Mouse (Mus musculus): ENCODE measurements around the gene Zscan12. TPM values are rescaled to one million over a fixed set of nuclear protein-coding genes. Genes with fewer than 3 reads are reported as not detected.
"Not testable (repeated sequence)": the region's sequence is repeated elsewhere in the genome, so short reads cannot be mapped to it uniquely, and the experiment has no call there.

The Zscan12 gene
- total RNA-seq (2021): 10 to 100 TPM; 11.0 to 11.3 TPM

DNA sequence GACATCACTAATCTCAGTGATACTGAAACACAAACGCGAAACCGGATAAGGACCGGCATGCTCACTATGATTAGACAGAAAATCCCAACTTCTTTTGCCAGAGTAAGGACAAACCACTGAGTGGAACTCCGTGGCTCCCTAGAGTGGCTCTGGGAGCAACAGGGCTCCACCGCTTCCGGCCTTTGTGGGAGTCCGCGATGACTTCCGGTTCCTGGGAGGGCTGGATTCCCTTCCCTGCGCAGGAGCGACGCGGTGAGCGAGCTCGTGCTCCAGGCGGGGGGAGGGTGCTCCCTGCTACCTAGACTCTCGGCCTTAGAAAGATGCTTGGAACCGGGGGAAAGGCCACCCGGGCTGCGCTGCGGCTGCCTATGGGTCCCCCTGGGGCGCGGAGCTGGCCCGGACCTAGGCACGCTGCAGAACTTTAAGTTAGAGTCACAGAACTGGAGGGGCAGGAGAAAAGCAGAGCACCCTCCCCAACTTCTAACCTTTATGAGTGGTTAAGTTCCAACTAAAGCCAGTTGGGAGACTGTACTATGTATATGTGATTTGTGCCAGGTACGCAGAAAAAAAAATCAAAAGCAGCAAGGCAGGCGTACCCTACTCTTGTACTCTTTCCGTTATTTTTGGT, at the start of gene Zscan12:
Gene Zscan12, plus strand, starts transcription at position 200 of the 628 bp plus-strand sequence.
- DNase-seq: peak; percentile 89
- intact Hi-C loops (cut with DNase I): no loop called here

DNA sequence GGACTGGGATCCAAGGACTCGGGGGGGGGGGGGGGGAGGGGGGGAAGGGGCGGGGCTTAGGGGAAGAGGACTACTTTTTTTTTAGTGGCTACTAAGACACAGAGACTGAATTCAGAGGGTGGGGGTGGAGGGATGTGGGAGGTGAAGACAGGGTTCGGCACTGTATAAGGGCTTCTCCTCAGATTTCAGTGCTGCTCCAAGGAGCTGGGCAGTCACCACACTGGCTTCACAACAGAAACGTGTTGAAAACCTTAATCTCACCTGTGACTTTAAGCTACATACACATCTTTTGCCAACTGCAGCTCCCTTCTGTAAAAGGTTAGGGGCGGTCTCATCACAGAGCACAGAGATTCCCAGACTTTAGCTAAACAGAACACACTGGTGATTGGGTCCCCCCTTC, 49.8 kb upstream of the Zscan12 start:
- intact Hi-C loops (cut with DNase I): no loop called here

DNA sequence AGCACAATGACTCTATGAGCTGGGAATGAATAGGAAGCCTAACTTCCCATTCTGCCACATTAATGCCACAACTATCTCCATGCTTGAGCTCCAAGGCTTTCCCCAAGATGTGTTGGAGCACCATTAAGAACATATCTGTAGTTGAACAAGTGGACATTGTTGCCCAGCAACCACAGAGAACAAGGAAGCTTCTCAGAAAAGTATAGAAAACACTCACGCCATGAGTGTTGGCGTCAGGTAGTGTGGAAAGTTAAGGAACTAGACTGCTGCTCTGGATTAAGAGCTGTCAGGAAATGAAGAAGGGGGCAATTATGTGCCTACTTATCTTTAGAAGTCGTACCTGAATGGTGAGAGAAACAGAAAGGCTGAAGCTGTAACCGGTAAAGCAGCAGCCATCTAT, 48.7 kb upstream of the Zscan12 start:
- no peak for DNase-seq
- intact Hi-C loops (cut with DNase I): no loop called here

More for the DNA sequence above, 49.8 kb upstream of the Zscan12 start:
- no peak for DNase-seq

DNA sequence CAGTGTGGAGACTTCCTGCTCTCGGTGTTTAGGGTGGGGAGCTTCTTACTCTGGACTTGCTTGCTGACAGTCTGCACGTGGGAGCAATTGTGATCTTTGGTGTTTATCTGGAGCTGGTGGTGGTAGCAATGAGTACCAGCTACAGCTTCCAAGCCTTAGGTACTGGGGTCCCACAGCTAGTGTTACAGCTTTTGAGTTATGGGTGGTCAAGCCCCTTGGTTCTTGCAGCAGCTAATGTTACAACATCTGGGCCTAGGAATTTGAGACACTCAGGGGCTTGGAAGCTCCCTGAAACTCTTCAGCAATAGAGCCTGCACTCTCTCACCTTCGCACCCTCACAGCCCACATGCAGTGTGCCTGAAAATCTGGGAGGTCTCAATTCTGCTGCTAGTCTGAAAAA, 42.4 kb upstream of the Zscan12 start:
- no peak for DNase-seq
- intact Hi-C loops (cut with DNase I): loop anchor here (10.0 kb wide), 1 partner anchor 135 kb away; no protein-coding TSS in a partner anchor

GRCm38 (mm10) chr13:21321890-21322494, 40.6 kb upstream of the Zscan12 start:
- no peak for DNase-seq
- intact Hi-C loops (cut with DNase I): loop anchor here (10.0 kb wide), 1 partner anchor 137 kb away; no protein-coding TSS in a partner anchor

DNA sequence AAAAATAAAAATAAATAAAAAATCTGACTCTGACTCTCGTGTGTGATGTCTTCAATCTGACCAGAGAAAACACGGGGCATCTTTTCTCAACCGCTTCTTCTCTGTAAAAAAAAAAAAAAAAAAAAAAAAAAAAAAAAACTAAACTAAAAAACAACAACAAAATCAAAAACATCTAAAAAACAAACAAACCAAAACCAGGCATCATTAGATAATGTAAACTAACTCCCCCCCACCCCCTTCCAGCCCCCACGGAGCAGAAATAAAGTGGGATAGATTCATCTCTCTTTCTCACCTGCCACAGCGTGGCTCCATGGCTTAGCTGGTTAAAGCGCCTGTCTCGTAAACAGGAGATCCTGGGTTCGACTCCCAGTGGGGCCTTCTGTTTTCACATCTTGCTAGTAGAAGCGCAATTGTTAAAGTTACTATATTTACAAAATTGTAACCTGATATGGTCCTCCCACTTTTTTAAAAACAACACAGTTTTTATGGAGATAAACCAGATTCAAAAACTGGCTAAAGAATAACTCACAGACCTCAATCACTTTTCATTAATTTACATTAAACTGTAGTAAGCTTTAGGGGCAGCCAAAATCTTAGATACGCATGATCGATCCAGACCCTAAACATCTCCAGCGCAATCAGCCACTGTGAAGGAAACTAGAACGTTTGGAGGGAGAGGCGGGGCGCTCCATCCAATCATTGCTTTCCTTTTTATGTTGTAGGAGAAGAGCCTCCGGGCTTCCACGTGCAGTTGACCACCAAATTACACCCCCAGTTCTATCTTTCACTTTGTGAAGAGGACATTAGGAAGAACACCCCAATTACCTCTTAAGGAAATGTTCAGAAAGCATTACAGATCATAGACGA, 39.9 kb upstream of the Zscan12 start:
- intact Hi-C loops (cut with DNase I): loop anchor here (10.0 kb wide), 1 partner anchor 138 kb away; no protein-coding TSS in a partner anchor
- DNase-seq: peak; percentile 25

- intact Hi-C loops (cut with DNase I): loop anchor here (10.0 kb wide), 1 partner anchor 139 kb away; no protein-coding TSS in a partner anchor
- DNase-seq: no peak
These were observed 39.2 kb upstream of the Zscan12 start for GRCm38 (mm10) chr13:21323405-21323804.

- intact Hi-C loops (cut with DNase I): loop anchor here (5.0 to 10.0 kb wide), 2 partner anchors 49 to 141 kb away; no protein-coding TSS in a partner anchor
- DNase-seq: no peak
These were observed 36.4 kb upstream of the Zscan12 start for GRCm38 (mm10) chr13:21326191-21326590.

- DNase-seq: peak; percentile 86
- intact Hi-C loops (cut with DNase I): loop anchor here (5.0 to 10.0 kb wide), 2 partner anchors 49 to 142 kb away; no protein-coding TSS in a partner anchor
These were observed 35.9 kb upstream of the Zscan12 start for GRCm38 (mm10) chr13:21326657-21327211.

GRCm38 (mm10) chr13:21327424-21327823, 35.2 kb upstream of the Zscan12 start:
- DNase-seq: peak; percentile 11
- intact Hi-C loops (cut with DNase I): loop anchor here (5.0 to 10.0 kb wide), 2 partner anchors 50 to 143 kb away; no protein-coding TSS in a partner anchor

- intact Hi-C loops (cut with DNase I): no loop called here
- no peak for DNase-seq
These were observed 16.0 kb upstream of the Zscan12 start, which contains the start of gene Olfr1367 for GRCm38 (mm10) chr13:21346610-21347009. Olfr1367 (plus strand) TSS chr13:21346910.

DNA sequence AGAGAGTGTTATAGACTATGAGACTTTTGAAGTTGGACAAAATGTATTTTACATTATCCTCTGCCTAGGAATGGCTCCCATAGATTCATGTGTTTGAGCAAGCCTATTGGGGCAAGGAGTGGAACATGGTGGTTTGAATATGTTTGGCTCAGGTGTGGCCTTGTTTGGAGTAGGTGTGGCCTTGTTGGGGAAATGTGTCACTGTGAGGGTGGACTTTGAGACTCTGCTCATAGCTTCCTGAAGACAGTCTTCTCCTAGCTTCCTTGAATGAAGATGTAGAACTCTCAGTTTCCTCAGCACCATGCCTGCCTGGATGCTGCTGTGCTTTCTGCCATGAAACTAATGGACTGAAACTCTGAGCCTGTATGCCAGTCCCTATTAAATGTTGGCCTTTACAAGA, 12.0 kb upstream of the Zscan12 start:
- no peak for DNase-seq
- intact Hi-C loops (cut with DNase I): no loop called here

GRCm38 (mm10) chr13:21363719-21364118, 1.1 kb downstream of the Zscan12 start:
- intact Hi-C loops (cut with DNase I): no loop called here
- no peak for DNase-seq

- intact Hi-C loops (cut with DNase I): no loop called here
- DNase-seq: no peak
These were observed 4.0 kb downstream of the Zscan12 start for GRCm38 (mm10) chr13:21366635-21367034.

GRCm38 (mm10) chr13:21372700-21373099, 10.1 kb downstream of the Zscan12 start:
- intact Hi-C loops (cut with DNase I): no loop called here
- no peak for DNase-seq

DNA sequence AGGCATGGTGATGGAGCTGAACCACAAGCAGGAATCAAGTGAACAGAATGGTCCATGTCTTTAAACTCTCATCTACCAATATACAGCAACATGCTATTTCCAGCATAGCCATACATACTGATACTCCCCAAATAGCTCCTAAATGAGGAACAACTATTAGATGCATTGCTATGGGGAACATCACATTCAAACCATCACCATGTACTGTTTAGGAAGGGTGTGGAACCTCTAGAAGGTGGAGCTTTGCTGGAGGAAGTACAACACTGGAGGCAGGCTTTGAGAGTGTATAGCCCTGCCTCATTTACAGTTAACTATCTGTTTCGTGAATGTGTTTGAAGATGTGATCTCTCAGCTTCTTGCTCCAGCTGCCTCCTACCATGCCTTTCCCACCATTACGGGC, 15.2 kb downstream of the Zscan12 start:
- DNase-seq: no peak
- intact Hi-C loops (cut with DNase I): no loop called here

GRCm38 (mm10) chr13:21395211-21395610, 32.6 kb downstream of the Zscan12 start:
- no peak for DNase-seq
- intact Hi-C loops (cut with DNase I): no loop called here

GRCm38 (mm10) chr13:21395623-21396022, 33.0 kb downstream of the Zscan12 start:
- intact Hi-C loops (cut with DNase I): no loop called here
- no peak for DNase-seq

DNA sequence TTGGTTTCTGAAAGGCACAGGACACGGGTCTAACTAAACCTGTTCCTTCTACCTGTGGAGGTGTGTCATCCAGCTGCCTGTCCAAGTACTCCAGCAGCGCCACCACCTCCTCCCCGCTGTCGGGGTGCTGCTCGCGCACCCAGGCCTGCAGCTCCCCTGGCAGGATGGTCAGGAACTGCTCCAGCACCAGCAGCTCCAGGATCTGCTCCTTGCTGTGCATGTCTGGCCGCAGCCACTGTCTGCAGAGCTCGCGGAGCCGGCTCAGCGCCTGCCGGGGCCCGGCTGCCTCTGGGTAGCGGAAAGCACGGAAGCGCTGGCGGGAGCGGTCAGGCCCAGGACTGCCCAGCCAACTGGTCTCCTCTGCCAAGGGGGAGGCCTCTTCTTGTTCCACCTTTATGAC, 33.4 kb downstream of the Zscan12 start:
- intact Hi-C loops (cut with DNase I): not testable (repeated sequence)
- peak; percentile 11 for DNase-seq

GRCm38 (mm10) chr13:21397486-21397885, 34.9 kb downstream of the Zscan12 start:
- no peak for DNase-seq
- intact Hi-C loops (cut with DNase I): no loop called here

GRCm38 (mm10) chr13:21401166-21401565, 38.5 kb downstream of the Zscan12 start:
- intact Hi-C loops (cut with DNase I): loop anchor here (5.0 kb wide), 1 partner anchor 41 kb away; the partner anchor contains the start of gene Pgbd1
- DNase-seq: no peak

All from left cerebral cortex, postnatal 4 days (tissue).